Mouse (Mus musculus) MEL (cell line): ENCODE measurements around the gene Ghrl. TPM values are rescaled to one million over a fixed set of nuclear protein-coding genes. Genes with fewer than 3 reads are reported as not detected.
"Not testable (repeated sequence)": the region's sequence is repeated elsewhere in the genome, so short reads cannot be mapped to it uniquely, and the experiment has no call there.

Source experiments
- DNase-seq: peaks from one replicate; pipeline ENCODE4 v3.0.0; 2011; ENCODE audit warnings: low read depth, low spot score
- H3K27ac ChIP-seq: 2 replicates; pipeline ENCODE4 v1.5.1; 2012; ENCODE audit warnings: low read depth, mild to moderate bottlenecking, control low read depth, low read length, moderate library complexity; ENCODE audit not compliant: control insufficient read depth
- H3K27me3 ChIP-seq, 2 experiments: fragments of 150-350 bp in 1 of 2; sonication (generic) in 1 of 2; 2 replicates each; pipeline ENCODE4 v1.6.1; 2012; ENCODE audit warnings: low read length in 2 of 2, mild to moderate bottlenecking in 2 of 2, improper control_type of control experiment in 1 of 2, moderate library complexity in 1 of 2; ENCODE audit not compliant: insufficient read depth in 2 of 2, control insufficient read depth in 1 of 2
- H3K36me3 ChIP-seq, 2 experiments: 2 replicates each; pipeline ENCODE4 v1.6.1; 2012 to 2014; ENCODE audit warnings: low read length in 2 of 2, improper control_type of control experiment in 1 of 2, inconsistent platforms in 1 of 2, mild to moderate bottlenecking in 1 of 2; ENCODE audit not compliant: insufficient read depth in 2 of 2, control insufficient read depth in 1 of 2
- H3K4me1 ChIP-seq, 2 experiments: fragments of 150-350 bp in 1 of 2; sonication (generic) in 1 of 2; 2 replicates each; pipeline ENCODE4 v1.6.1; 2012; ENCODE audit warnings: low read length in 2 of 2, improper control_type of control experiment in 1 of 2, mild to moderate bottlenecking in 1 of 2; ENCODE audit not compliant: insufficient read depth in 2 of 2, control insufficient read depth in 1 of 2
- H3K4me3 ChIP-seq, 2 experiments: fragments of 150-350 bp in 1 of 2; sonication (generic) in 1 of 2; 2 replicates each; pipeline ENCODE4 v1.5.1; 2012; ENCODE audit warnings: low read depth in 2 of 2, low read length in 2 of 2, mild to moderate bottlenecking in 2 of 2, moderate library complexity in 2 of 2, control low read depth in 1 of 2, improper control_type of control experiment in 1 of 2; ENCODE audit not compliant: control insufficient read depth in 1 of 2, insufficient read depth in 1 of 2
- H3K79me2 ChIP-seq: 2 replicates; pipeline ENCODE4 v1.6.1; 2012; ENCODE audit warnings: mild to moderate bottlenecking, low read length, moderate library complexity; ENCODE audit not compliant: control insufficient read depth, poor library complexity, insufficient read depth
- H3K9ac ChIP-seq: 2 replicates; pipeline ENCODE4 v1.6.1; 2012; ENCODE audit warnings: low read depth, mild to moderate bottlenecking, control low read depth, low read length, moderate library complexity; ENCODE audit not compliant: control insufficient read depth, poor library complexity, severe bottlenecking
- H3K9me3 ChIP-seq: fragments of 150-350 bp; sonication (generic); replicated peaks from 2 replicates; pipeline ENCODE4 v1.6.1; 2012; ENCODE audit warnings: mild to moderate bottlenecking, low read length, improper control_type of control experiment, moderate library complexity; ENCODE audit not compliant: insufficient read depth
- BHLHE40 ChIP-seq: IDR thresholded peaks from 2 replicates; pipeline ENCODE4 v1.6.1; 2012; ENCODE audit warnings: low read depth, mild to moderate bottlenecking, inconsistent platforms, low read length, improper control_type of control experiment, borderline replicate concordance
- CHD1 ChIP-seq: IDR thresholded peaks from 2 replicates; pipeline ENCODE4 v1.6.1; 2012; ENCODE audit warnings: low read depth, mild to moderate bottlenecking, inconsistent platforms, low read length, improper control_type of control experiment
- CHD2 ChIP-seq: IDR thresholded peaks from 2 replicates; pipeline ENCODE4 v1.6.1; 2011; ENCODE audit warnings: low read length, improper control_type of control experiment
- CTCF ChIP-seq, 3 experiments: IDR thresholded peaks in 2 of 3; conservative IDR thresholded peaks in 1 of 3; 2 replicates each; pipeline ENCODE4 v1.5.1; 2011 to 2012; ENCODE audit warnings: low read length in 3 of 3, low read depth in 2 of 3, mild to moderate bottlenecking in 2 of 3, improper control_type of control experiment in 1 of 3, inconsistent platforms in 1 of 3, mixed read lengths in 1 of 3, moderate library complexity in 1 of 3; ENCODE audit not compliant: control insufficient read depth in 1 of 3, insufficient read depth in 1 of 3, poor library complexity in 1 of 3, severe bottlenecking in 1 of 3
- ELF1 ChIP-seq: IDR thresholded peaks from 2 replicates; pipeline ENCODE4 v1.6.1; 2014; ENCODE audit warnings: low read depth, mild to moderate bottlenecking, inconsistent platforms, low read length, improper control_type of control experiment, moderate library complexity
- EP300 ChIP-seq, 2 experiments: IDR thresholded peaks; 2 replicates each; pipeline ENCODE4 v1.6.1; 2011; ENCODE audit warnings: improper control_type of control experiment in 2 of 2, low read length in 2 of 2, low read depth in 1 of 2, mild to moderate bottlenecking in 1 of 2
- GABPA ChIP-seq: IDR thresholded peaks from 2 replicates; pipeline ENCODE4 v1.6.1; 2012; ENCODE audit warnings: low read depth, mild to moderate bottlenecking, inconsistent platforms, low read length, improper control_type of control experiment, moderate library complexity
- HCFC1 ChIP-seq: IDR thresholded peaks from 2 replicates; pipeline ENCODE4 v1.6.1; 2012; ENCODE audit warnings: low read depth, mild to moderate bottlenecking, inconsistent platforms, low read length, improper control_type of control experiment, moderate library complexity
- JUND ChIP-seq: IDR thresholded peaks from 2 replicates; pipeline ENCODE4 v1.6.1; 2011; ENCODE audit warnings: low read depth, mild to moderate bottlenecking, improper control_type of control experiment, low read length
- MAFK ChIP-seq: IDR thresholded peaks from 2 replicates; pipeline ENCODE4 v1.6.1; 2011; ENCODE audit warnings: low read depth, mild to moderate bottlenecking, low read length, improper control_type of control experiment, borderline replicate concordance
- MAX ChIP-seq: IDR thresholded peaks from 2 replicates; pipeline ENCODE4 v1.6.1; 2011; ENCODE audit warnings: low read length, improper control_type of control experiment
- NRF1 ChIP-seq: IDR thresholded peaks from 2 replicates; pipeline ENCODE4 v1.6.1; 2014; ENCODE audit warnings: low read depth, mild to moderate bottlenecking, inconsistent platforms, low read length, improper control_type of control experiment, moderate library complexity; ENCODE audit not compliant: poor library complexity, insufficient read depth, severe bottlenecking
- RAD21 ChIP-seq: IDR thresholded peaks from 2 replicates; pipeline ENCODE4 v1.6.1; 2011; ENCODE audit warnings: mild to moderate bottlenecking, low read depth, low read length, improper control_type of control experiment
- SIN3A ChIP-seq: IDR thresholded peaks from 2 replicates; pipeline ENCODE4 v1.6.1; 2012; ENCODE audit warnings: low read length, improper control_type of control experiment, inconsistent platforms
- TBP ChIP-seq: IDR thresholded peaks from 2 replicates; pipeline ENCODE4 v1.8.0; 2011; ENCODE audit warnings: low read depth, low read length, improper control_type of control experiment
- ZNF384 ChIP-seq: IDR thresholded peaks from 2 replicates; pipeline ENCODE4 v1.6.1; 2012; ENCODE audit warnings: low read depth, mild to moderate bottlenecking, inconsistent platforms, low read length, improper control_type of control experiment
- polyA plus RNA-seq, 2 experiments: library from polyadenylated mRNA; stranded (reverse) in 1 of 2; unstranded in 1 of 2; fragments of >175 nt in 1 of 2; fragments of >200 nt in 1 of 2; gene quantifications; 2 replicates each; pipeline versions ENCODE4 v1.2.1 to v1.2.4; 2012; ENCODE audit warnings: low replicate concordance in 2 of 2, low read depth in 1 of 2; ENCODE audit not compliant: insufficient read length in 2 of 2, insufficient read depth in 1 of 2, missing spikeins in 1 of 2
- total RNA-seq: library from RNA; depleted of rRNA; stranded (reverse); fragments of 300-350 nt; gene quantifications from 2 replicates; pipeline ENCODE4 v1.2.3, GENCODE M21; 2012

The Ghrl gene
- total and polyA plus RNA-seq, 3 experiments = 0.81 to 2.8 TPM; not detected in 1

DNA sequence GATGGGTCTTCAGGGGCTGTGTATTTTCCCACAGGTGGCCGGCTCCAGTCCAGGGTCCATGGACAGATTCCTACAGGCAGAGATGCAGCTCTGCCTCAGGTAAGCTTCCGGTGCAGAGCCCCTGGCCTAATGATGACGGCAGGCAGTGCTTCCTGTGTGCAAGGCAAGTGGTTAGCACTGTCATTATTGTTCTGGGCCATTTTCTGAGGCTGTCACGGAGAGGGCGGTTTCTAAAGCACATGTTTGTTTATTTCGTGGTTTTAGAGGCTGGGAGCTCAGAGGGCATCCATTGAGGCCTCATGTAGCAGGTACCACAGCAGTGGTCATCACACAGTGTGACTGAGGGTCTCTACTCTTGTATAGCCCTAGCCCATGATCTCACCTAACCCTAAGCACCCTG, 46.7 kb downstream of the Ghrl start:
- Histone ChIP-seq H3K9me3 (no peaks in the 10 kb centered on the region), H3K4me3 (no peak overlapping the region), H3K9ac (no peak overlapping the region)
- no peak for DNase-seq
- TF ChIP-seq TBP = no peak
- TF ChIP-seq HCFC1 = no peak
- no peak for TF ChIP-seq ZNF384
- no peak for TF ChIP-seq ELF1
- no peak for TF ChIP-seq EP300 (IDR thresholded peaks at IDR 0.05; ENCODE audit: low read depth in 1 of 2, low read length in 2 of 2)
- no peak for TF ChIP-seq NRF1
- TF ChIP-seq BHLHE40 = no peak
- TF ChIP-seq CHD1 = no peak
- no peak for TF ChIP-seq MAFK
- no peak for TF ChIP-seq CHD2
- no peak for TF ChIP-seq GABPA
- no peak for TF ChIP-seq MAX
- TF ChIP-seq SIN3A = no peak
- TF ChIP-seq JUND = no peak
- TF ChIP-seq, all 39 proteins: peak for 0
- Histone ChIP-seq H3K27me3 (no peaks in the 10 kb centered on the region), H3K36me3 (peaks cover 0 to 9% of the 10 kb centered on the region in 2 experiments; a peak in 2 of 4 replicates), H3K4me1 (peaks cover 0 to 10% of the 10 kb centered on the region in 2 experiments; a peak in 2 of 4 replicates), H3K27ac (no peak overlapping the region), H3K79me2 (no peaks in the 10 kb centered on the region)

DNA sequence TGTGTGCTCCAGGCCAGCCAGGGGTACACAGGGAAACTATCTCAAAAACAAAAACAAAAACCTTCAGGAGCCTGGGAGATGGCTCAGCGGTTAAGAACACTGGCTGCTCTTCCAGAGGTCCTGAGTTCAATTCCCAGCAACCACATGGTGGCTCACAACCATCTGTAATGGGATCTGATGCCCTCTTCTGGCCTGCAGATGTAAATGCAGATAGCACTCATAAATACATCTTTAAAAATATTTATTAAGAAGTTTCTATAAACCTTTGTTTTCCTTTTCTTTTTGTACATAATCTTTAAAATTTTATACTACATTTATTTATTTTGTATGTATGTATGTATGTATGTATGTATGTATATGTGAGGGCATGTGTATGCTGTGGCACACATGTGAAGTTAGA, 47.7 kb downstream of the Ghrl start:
- not testable (repeated sequence) for H3K9ac ChIP-seq, H3K36me3 ChIP-seq, H3K79me2 ChIP-seq, H3K4me3 ChIP-seq, DNase-seq
- peaks cover 0 to 12% of the 10 kb centered on the region in 2 experiments; a peak in 2 of 4 replicates for H3K4me1 ChIP-seq
- TF ChIP-seq TBP (0 out of 2 replicates have a peak, but pooled peaks have one; percentile 26), CTCF (IDR thresholded peaks at IDR 0.05 in 2 of 3, conservative IDR thresholded peaks at IDR 0.05 in 1 of 3; ENCODE audit: control insufficient read depth in 1 of 3, insufficient read depth in 1 of 3, low read depth in 2 of 3, low read length in 3 of 3, poor library complexity in 1 of 3, severe bottlenecking in 1 of 3) (peak in 2 of 3 experiments; percentile 27 to 36; a peak in 3 of 6 replicates), RAD21 (peak; percentile 20)
- TF ChIP-seq, all 39 proteins: peak for 3; not testable (repeated sequence) for 36
- H3K27me3 ChIP-seq, H3K27ac ChIP-seq, H3K9me3 ChIP-seq: not testable (repeated sequence)
